Comparison of ENCODE assay signal across 8 mouse cellular contexts in the genomic region with DNA sequence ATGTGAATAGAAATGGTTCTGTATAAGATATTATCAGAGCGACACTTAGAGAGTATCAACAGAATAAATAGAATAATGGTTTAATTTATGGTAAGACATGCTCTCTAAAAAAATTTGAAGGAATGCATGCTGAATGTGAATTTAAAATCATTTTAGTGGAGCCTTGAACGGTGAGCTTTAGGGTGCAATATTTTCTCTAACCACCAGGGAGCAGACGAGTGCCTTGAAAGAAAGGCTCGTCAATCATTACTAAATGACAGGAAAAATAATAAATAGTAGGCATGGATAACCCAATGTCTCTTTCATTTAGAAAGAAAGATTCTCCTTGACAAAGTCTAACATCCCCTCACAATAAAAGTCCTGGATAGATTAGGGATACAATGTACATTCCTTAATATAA. TPM values are rescaled to one million over a fixed set of nuclear protein-coding genes. Genes with fewer than 3 reads are reported as not detected.
DNase-seq lines count a peak whose midpoint lies in the region; ATAC-seq and TF ChIP-seq lines count a peak whose summit lies in the region.
"Had no signal": no experiment of that assay in that cellular context is flagged by ENCODE, and none has a peak within 500 bp of the region (broad histone marks: within the 10 kb centered on the region; RNA-seq: fewer than 3 reads in every experiment).

No protein-coding gene starts in this region.

- peak; percentile 48; the same call in 1 of the 2 replicates for ATAC-seq in forebrain, embryonic 13.5 days
- no peak for ATAC-seq in lung, embryonic 14.5 days (ENCODE audit: insufficient read depth)

- DNase-seq in kidney, adult 9 months = peak; percentile 35
- no peak for DNase-seq in kidney, adult 11 months
- DNase-seq in A20 (ENCODE audit: low read depth, low spot score) (peak; percentile 33), ES-CJ7 (ENCODE audit: low read depth, low spot score) (peak; percentile 9)
- peak; percentile 69 for DNase-seq in lung, embryonic 14.5 days
- DNase-seq in B cell, adult 2 months = no peak

- H3K9ac ChIP-seq in forebrain, embryonic 13.5 days = no peak overlapping the region
- no peak overlapping the region for H3K9ac ChIP-seq in lung, embryonic 14.5 days
- H3K9ac ChIP-seq: embryonic facial prominence, embryonic 13.5 days had no signal

- no peaks in the 10 kb centered on the region for H3K27me3 ChIP-seq in forebrain, embryonic 13.5 days
- H3K27me3 ChIP-seq in lung, embryonic 14.5 days (ENCODE audit: insufficient read depth, low read length) = no peaks in the 10 kb centered on the region
- H3K27me3 ChIP-seq: embryonic facial prominence, embryonic 13.5 days had no signal

- H3K27ac ChIP-seq in forebrain, embryonic 13.5 days = no peak overlapping the region
- no peak overlapping the region for H3K27ac ChIP-seq in lung, embryonic 14.5 days (ENCODE audit: low read depth)
- H3K27ac ChIP-seq: embryonic facial prominence, embryonic 13.5 days had no signal

- H3K36me3 ChIP-seq in forebrain, embryonic 13.5 days (ENCODE audit: poor library complexity, severe bottlenecking) = no peaks in the 10 kb centered on the region
- no peaks in the 10 kb centered on the region for H3K36me3 ChIP-seq in lung, embryonic 14.5 days (ENCODE audit: insufficient read depth)
- H3K36me3 ChIP-seq: embryonic facial prominence, embryonic 13.5 days had no signal

- H3K4me1 ChIP-seq in forebrain, embryonic 13.5 days = no peaks in the 10 kb centered on the region
- no peaks in the 10 kb centered on the region for H3K4me1 ChIP-seq in lung, embryonic 14.5 days (ENCODE audit: insufficient read depth)
- H3K4me1 ChIP-seq: embryonic facial prominence, embryonic 13.5 days had no signal

- no peaks in the 10 kb centered on the region for H3K9me3 ChIP-seq in forebrain, embryonic 13.5 days (replicated peaks)
- H3K9me3 ChIP-seq in lung, embryonic 14.5 days (ENCODE audit: low read depth, low read length) = no peaks in the 10 kb centered on the region
- H3K9me3 ChIP-seq: embryonic facial prominence, embryonic 13.5 days had no signal

- peak; percentile 75 for TF ChIP-seq CTCF in lung, embryonic 14.5 days (IDR thresholded peaks at IDR 0.05; ENCODE audit: low read depth)

- H3K4me3 ChIP-seq in forebrain, embryonic 13.5 days = no peak overlapping the region
- no peak overlapping the region for H3K4me3 ChIP-seq in lung, embryonic 14.5 days (ENCODE audit: low read depth, low read length)
- H3K4me3 ChIP-seq: embryonic facial prominence, embryonic 13.5 days had no signal

- 7% methylated on average over 4 of the region's 4 CpGs for WGBS in forebrain, embryonic 13.5 days
- 10% methylated on average over 4 of the region's 4 CpGs for WGBS in lung, embryonic 14.5 days

- no peak overlapping the region for H3K4me2 ChIP-seq in forebrain, embryonic 13.5 days
- H3K4me2 ChIP-seq in lung, embryonic 14.5 days = no peak overlapping the region
- H3K4me2 ChIP-seq: embryonic facial prominence, embryonic 13.5 days had no signal

RNA-seq across cellular contexts. Expression of a gene that starts 43.2 kb away (rescaled TPM):
- not detected in 2 replicates for polyA plus RNA-seq in forebrain, embryonic 13.5 days (2015; fragmentation: Nextera tagmentation; extraction: Ambion mirVana)
- 0.08 and 0.28 TPM in 2 replicates for polyA plus RNA-seq in lung, embryonic 14.5 days (2014; fragmentation: Nextera tagmentation; extraction: Ambion mirVana)

RNA-seq across cellular contexts. Expression of a gene that starts 51.8 kb away (rescaled TPM):
- not detected in 2 replicates for polyA plus RNA-seq in forebrain, embryonic 13.5 days (2015; fragmentation: Nextera tagmentation; extraction: Ambion mirVana)
- 0.14 and 0.24 TPM in 2 replicates for polyA plus RNA-seq in lung, embryonic 14.5 days (2014; fragmentation: Nextera tagmentation; extraction: Ambion mirVana)

Comparison
In these comparisons a context has a peak if more than half of its experiments do, and no peak if none do; other contexts are left out.
1. DNase-seq: peak in kidney, adult 9 months (single experiment), A20 (single experiment), ES-CJ7 (single experiment) and lung, embryonic 14.5 days (single experiment); none in kidney, adult 11 months (single experiment) and B cell, adult 2 months (0 of 2).